Mouse (Mus musculus) retina, postnatal 1 day (tissue): ENCODE data around the gene Klk1b4.
"Not testable (repeated sequence)": the region's sequence is repeated elsewhere in the genome, so short reads cannot be mapped to it uniquely, and the experiment has no call there.

Experiments used
- DNase-seq: peaks from one replicate; pipeline ENCODE4 v3.0.0-alpha.2; 2012

The Klk1b4 gene

DNA sequence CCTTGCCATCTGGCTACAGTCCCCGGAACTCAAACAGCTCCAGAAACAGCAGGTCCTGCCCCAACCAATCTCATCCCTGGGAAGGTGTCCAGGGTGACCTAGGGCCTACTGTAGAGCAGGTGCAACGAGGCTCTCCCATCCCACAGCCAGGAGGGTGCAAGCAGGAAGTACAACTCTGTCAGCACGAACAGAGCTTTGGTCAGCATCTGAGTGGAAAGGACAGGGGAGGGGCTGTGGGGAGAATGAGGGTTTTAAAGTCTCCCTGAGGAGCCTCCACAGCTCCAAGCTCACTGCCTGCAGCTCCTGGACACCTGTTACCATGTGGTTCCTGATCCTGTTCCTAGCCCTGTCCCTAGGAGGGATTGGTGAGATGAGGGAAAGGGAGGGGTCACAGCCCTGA, at the start of gene Klk1b4:
TSS of gene Klk1b4 (plus strand) at position 301 of the 400 bp plus-strand sequence.
- not testable (repeated sequence) for DNase-seq

DNA sequence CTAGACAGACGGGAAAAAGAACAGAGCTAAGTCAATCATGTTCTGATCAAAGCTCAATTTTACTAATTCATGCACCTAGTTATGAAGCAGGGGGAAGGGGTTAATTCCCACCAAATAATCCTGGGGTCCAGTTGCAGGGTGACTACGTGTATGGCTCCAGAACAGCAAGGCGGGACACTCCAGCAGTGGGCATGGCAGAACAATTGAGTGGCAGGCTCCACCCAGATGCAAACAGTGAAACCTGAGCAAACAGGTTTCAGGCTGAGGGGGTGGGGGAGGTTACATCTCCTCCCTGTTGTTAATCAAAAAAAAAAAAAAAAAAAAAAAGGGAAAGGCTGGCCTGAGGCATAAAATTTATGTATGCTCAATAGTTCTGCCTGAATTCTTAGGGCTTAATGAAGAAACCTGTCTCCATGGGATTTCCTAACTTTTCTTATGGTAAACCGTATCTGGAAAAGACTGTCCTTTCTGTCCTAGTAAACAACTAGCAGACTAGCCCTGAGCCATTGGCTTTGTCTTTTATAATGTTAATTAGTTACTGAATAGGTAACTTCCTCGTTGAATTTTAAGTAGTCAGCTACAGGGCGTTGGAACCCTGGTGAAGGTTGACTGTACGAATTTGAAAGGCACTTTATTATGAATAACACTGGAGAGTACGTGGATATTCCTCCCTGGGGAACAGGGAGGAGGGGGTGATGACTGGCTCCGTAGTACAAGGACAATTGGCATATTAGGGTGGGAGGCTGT, 27.8 kb upstream of the Klk1b4 start:
- DNase-seq: no peak

DNA sequence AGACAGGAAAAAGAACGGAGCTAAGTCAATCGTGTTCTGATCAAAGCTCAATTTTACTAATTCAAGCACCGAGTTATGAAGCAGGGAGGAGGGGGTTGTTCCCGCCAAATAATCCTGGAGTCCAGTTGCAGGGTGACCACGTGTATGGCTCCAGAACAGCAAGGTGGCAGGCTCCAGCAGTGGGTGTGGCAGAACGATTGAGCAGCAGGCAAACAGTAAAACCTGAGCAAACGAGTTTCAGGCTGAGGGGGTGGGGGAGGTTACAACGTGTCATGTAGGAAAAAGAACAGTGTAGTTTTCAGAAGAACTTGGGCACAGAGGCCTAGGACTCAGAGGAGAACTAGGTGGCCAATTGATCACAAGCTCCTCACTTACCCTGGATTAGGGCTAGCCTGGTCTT, 20.7 kb upstream of the Klk1b4 start:
- DNase-seq: not testable (repeated sequence)

DNA sequence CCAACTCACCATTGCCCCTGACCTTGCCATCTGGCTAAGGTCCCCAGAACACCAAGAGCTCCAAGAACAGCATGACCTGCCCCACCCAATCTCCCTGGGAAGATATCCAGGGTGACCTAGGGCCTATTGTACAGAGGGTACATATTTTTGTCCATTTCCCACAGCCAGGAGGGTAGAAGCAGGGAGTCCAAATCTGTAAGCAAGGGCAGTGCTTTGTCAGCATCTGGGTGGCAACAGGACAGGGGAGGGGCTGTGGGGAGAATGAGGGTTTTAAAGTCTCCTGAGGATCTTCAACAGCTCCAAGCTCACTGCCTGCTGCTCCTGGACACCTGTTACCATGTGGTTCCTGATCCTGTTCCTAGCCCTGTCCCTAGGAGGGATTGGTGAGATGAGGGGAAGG, 19.3 kb upstream of the Klk1b4 start, which contains the start of gene Klk1b24:
TSS of gene Klk1b24 (plus strand) at position 301 of the 400 bp plus-strand sequence.
- not testable (repeated sequence) for DNase-seq

DNA sequence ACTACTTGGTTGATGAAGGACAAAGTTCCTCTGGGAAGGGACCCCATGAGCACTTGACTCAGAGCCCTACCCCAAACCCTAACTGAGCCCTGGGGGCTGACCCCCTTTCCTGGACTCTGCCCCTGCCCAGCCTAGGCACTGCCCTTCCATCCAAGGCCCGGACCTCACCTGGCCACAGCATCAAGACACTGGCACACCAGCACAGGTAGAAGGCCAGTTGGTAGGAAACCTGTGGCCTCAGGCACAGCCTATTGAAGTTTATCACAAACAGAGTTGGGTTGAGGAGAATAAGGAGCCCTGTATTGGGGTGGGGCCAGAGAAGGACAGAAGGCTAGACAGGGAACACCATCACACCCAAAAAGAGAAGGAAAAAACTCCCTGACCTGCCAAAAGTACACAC, 13.8 kb upstream of the Klk1b4 start:
- not testable (repeated sequence) for DNase-seq

DNA sequence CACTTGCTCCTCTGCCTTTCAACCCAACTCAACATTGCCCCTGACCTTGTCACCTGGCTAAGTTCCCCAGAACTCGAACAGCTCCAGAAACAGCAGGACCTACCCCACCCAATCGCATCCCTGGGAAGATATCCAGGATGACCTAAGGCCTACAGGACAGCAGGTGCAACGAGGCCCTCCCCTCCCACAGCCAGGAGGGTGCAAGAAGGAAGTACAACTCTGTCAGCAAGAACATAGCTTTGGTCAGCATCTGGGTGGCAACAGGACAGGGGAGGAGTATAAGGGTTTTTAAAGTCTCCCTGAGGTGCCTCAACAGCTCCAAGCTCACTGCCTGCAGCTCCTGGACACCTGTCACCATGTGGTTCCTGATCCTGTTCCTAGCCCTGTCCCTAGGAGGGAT, 9.3 kb upstream of the Klk1b4 start, which contains the start of gene Klk1b3:
TSS of gene Klk1b3 (plus strand) at position 301 of the 400 bp plus-strand sequence.
- DNase-seq: no peak

DNA sequence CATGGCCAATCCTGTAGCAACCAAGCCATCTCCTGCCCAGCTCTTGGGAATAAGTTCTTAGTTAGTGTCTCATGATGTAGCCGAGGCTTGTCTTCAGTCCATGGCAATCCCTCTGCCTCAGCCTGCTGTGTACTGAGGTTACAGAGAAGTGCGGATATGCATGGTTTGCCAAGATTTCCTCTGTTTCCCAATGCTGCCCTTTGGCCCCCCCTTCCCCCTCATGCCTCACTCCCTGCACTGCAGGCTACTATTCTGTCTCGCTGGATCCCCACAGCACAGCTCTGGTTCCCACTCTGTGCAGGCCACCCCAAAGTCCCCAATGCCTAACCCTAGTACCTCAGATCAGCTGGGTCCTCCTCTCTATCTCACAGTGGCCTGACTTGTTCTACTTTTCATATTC, 1.1 kb downstream of the Klk1b4 start:
- no peak for DNase-seq

DNA sequence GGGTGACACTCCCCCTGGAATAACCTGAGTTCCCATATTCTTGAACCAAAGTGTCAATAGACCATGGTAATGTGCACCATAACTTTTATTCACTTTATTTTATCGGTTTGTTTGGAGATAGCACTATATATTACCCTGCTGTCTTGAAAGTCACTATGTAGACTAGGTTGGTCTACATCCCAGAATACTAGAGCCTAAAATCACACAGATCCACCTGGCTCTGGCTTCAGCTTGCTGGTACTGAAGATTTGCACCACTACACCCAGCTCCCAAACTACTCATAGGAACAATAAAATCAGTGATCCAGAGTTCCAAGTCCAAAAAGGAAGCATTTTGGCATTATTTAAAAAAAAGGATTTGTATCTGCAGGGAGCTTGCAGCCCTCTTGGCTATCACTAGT, 8.4 kb downstream of the Klk1b4 start, which contains the start of gene Klk1b5:
TSS of gene Klk1b5 (plus strand) at position 301 of the 400 bp plus-strand sequence.
- DNase-seq: no peak

DNA sequence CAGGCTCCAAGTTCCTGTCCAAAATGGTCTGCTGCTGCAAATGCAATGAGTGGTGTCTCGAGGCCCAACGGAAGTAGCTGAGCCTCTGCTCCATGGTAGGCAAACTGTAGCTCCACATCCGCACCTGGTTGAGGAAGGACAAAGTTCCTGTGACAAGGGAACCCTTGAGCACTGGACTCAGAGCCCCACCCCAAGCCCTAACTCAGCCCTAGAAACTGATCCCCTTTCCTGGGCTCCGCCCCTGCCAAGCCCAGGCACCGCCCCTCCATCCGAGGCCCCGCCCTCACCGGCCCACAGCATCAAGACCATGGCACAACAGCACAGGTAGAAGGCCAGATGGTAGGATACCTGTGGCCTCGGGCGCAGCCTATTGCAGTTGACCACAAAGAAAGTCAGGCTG, 14.4 kb downstream of the Klk1b4 start:
- DNase-seq: not testable (repeated sequence)

DNA sequence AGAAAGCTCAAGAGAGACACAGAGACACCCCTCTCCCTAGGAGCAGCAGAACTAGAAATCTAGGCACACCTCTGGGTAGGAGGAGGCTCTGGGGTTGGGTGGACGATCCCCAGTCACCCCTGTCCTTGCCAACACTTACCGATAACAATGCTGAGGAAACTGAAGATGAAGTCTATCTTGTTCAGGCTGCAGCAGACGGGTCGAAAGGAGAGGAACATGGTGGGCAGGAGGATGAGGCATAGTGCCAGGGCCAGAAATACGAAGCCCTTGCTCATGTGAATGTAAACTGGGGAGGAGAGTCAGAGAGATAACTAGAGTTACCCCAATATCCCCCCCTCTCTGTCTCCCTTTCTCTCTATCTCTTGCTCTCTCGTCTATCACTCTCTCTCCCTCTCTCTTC, 15.1 kb downstream of the Klk1b4 start:
- DNase-seq: not testable (repeated sequence)

DNA sequence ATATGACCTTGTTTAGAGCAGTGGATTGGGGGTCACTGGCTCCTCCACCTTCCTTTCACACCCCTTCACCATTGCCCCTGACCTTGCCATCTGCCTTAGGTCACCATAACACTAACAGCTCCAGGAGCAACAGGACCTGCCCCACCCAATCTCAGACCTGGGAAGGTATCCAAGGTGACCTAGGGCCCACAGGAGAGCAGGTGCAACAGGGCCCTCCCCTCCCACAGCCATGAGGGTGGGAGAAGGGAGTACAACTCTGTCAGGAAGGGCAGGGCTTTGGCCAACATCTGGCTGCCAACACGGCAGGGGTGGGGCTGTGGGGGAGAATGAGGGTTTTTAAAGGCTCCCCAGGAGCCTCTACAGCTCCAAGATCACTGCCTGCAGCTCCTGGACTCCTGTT, 17.8 kb downstream of the Klk1b4 start, which contains the start of gene Klk1:
TSS of gene Klk1 (plus strand) at position 285 of the 400 bp plus-strand sequence.
- no peak for DNase-seq

DNA sequence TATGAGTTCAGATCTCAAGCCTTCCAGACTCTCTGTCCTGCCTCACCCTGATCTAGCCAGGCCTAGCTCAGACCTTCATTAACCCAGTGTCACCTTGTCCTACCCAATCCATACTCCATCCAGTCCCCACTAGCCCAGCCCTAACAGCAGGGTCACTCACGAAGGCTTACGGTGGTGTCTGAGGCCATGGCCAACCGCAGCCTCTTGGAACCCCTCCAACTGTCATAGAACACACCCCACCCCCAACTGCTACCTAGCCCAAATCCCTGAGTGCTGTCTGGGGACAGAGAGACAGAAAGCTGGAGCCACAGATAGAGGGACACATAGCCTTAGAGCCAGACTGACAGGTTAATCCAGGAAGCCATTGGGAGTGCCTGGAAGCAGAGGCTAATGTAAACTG, 28.7 kb downstream of the Klk1b4 start, which contains the start of gene Gm36864:
TSS of gene Gm36864 (plus strand) at position 269 of the 400 bp plus-strand sequence.
- DNase-seq: no peak

DNA sequence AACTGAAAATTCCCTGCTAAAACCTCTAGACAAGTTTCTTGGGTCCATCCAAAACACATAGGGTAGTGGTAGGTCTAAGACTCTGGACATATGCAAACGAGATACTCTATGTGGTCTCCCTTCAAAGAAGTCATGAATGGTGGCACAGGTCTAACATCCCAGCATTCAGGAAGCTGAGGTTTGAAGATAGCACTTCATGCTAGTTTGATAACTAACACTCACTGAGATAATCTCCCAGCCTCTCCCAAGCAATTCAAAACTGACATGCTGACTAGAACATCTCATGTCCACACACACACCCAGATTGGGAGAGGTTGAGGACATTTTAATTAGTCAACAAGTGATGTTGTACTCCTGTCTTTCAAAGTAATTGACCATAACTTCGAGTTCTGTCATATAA, 32.7 kb downstream of the Klk1b4 start:
- DNase-seq: no peak

DNA sequence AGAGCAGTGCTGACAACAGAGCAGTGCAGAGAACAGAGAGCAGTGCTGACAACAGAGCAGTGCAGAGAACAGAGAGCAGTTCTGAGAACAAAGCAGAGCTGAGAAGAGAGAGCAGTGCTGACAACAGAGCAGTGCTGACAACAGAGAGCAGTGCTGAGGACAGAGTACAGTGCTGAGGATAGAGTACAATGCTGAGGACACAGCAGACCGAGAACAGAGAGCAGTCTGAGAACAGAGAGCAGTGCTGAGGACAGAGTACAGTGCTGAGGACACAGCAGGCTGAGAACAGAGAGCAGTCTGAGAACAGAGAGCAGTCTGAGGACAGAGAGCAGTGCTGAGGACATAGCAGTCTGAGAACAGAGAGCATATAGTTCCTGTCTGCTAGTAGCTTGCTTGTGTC, 33.5 kb downstream of the Klk1b4 start:
- no peak for DNase-seq

DNA sequence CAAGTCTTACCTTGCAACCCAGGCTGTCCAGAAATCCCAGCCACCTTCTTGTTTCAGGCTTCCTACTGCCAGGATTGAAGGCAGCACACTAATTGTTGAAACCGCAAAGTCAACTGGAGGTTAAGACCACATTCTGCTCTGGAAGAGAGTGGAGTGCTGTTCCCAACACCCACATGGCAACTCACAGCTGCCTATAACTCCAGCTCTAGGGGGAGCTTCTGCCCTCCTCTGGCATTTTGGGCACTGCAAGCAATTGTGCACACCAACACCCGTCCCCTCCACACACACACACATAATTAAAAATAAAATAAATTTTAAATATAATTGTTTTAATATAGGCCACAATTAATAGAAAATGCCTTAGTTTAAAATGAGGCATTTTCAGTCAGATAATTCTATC, 33.9 kb downstream of the Klk1b4 start:
- DNase-seq: no peak

DNA sequence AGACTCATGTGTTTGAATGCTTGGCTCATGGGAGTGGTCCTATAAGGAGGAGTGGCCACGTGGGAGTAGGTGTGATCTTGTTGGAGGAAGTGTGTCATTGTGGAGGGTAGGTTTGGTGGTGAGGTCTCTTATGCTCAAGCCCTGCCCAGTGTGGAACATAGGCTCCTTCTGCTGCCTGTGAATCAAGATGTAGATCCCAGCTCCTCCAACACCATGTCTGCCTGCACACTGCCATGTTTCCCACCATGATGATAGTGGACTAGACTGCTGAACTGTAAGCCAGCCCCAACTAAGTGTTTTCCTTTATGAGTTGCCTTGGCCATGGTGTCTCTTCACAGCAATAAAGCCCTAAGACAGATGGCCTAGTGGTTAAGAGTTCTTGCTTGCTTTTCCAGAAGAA, 36.8 kb downstream of the Klk1b4 start:
- DNase-seq: no peak

DNA sequence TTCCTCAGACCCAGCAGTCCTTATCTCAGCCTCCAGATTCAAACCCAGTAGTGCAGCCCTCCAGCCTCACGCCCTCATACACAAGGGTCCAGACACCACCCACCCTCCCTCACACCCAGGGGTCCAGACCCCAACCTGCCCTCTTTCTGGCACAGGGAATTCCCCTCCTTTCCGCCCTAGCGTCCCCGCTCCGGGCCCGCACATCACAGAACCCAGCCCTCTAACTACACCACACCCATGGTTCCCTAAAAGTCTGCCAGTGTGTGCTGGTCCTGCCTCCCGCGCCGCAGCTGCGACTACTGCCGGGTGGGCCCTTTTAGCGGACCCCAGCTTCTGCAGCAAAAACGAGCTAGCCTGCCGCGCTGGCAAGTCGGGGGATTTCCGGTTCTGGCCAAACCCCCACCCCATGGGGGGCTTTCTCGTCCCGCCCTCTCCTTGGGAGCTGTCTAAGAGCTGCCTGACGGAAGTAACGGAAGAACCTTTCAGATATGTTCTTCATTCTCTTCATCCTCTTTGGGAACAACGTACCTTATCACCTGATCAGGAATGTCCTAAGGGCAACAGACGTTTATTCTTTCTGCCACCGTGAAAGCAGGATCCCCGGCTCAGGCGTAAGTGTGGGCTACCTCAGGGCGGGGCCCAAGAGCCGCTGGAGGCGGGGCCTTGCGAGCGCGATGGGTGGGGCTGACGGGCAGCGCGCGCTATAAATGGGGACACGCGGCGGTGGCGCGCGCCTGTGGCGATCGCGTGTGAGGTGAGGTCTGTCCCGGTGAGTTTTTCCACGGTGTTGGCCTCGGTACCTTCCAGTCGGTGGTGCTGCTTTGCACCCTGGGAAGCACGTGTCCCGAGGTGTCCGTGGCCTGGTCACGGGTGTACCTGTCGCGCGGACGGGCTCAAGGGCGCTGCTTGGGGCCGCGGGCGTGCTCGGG, 39.1 kb downstream of the Klk1b4 start, which contains the start of the genes 1700028J19Rik and 2410002F23Rik:
TSS of gene 1700028J19Rik (minus strand) at position 641 of the 929 bp plus-strand sequence.
TSS of gene 2410002F23Rik (plus strand) at position 668 of the 929 bp plus-strand sequence.
- DNase-seq: peak; percentile 95

DNA sequence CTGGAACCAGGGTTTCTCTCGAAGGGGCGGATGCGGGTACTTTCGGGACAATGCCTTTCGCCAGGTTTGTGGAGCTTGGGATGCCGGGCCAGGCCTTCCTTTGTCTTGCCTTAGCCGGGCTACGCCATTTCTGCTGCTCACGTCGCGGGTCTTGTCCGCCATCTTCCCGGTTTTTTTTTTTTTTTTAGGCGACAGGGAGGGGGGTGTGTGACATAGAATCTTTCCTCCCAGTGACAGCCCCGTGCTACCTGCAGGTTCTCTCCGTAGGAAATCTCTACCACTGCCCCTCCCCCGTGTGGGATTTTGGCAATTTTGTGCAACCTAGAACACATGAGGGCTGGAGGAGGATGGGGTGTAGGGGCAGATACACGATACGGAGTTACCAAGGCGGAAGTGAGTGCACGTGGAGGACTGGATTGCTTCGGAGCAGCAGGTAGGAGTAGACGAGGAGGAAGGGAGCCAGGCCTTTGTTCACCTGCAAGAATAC, 39.8 kb downstream of the Klk1b4 start:
- peak; percentile 85 for DNase-seq

DNA sequence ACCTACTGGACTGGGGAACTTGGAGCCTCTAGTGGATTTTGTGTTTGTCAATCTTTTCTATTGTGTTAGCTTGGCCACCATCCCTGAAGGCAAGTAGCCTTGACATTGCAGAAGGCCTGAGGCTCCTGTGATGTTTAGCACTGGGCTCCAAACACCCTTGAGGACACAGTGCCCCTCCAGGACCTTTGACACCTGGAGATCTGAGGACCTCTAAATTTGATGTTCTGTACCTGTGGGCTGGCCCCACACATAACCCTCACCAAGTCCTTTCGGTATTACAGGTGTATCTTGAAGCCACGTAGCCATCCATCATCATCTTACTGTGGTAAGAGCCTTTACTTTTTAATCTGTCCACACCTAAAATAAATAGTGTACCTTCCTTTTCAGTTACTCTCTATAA, 40.7 kb downstream of the Klk1b4 start:
- no peak for DNase-seq

DNA sequence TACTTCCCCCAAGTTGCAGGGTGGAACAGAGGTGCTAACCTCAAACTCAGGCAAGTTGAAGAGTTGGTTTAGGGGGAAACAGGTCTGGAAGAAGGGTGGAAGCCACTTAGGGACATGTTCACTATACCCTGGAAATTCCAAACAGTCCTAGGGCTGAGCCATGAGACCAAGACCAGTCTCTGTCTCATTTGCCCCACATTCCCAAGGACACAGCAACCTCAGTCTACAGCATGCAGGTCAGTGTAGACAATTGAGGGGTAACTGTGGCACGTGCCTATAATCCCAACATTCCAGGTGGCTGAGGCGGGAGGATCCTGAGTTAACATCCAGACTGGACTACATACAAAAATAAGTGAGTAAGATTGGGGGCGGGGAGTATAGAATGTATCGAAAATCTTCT, 42.0 kb downstream of the Klk1b4 start:
- DNase-seq: no peak

DNA sequence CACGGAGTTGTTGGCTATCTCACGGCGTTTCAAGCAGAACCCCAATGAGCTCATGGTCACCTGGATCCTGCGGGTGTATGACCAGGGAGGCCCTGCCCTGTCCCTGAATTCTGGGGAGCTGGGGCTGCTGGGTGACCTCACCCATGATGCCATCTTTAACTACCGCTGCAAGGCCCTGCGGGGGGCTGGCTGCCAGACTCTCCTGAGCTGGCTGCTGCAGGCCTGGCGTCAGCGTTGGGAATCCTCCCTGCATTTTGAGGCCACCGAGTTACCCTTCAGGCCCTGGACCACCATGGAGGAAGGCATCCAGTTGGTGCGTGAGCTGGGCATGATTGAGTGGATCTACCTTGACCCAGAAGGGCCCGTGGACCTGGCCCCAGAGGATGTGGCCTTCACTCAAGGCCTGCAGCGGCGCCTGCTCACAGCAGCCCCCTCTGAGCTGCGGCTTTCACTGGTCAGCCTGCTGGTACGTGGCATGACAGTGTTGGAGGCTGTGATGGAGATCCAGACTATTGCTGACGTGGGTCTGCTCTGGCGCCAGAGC, 43.6 kb downstream of the Klk1b4 start:
- DNase-seq: not testable (repeated sequence)

DNA sequence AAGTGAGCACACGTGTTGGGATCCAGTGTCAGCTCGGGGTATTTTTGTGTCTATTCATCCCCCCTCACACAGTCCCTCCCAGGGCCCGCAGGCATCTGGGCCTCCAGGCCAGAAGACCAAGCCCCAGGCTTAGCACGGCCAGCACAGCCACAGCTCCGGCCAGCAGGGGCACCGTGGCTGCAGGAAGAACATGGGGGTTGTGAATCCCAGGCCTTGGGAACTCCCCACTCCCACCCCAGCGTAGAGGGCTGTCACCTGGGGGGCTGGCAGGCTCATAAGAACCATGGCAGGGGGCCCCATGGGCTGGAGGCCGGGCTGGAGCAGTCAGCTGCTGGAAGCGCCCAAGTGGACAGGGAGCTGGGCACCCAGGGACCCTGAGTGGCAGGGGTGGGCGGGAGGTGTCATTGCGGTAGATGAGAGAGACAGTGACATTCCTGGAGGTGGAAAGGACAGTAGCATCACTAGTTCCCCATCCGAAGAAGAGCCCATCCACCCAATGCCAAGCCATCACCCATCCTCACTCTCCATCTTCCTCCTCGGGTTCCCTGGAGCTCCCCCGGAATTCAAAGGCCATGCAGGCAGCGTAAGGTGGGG, 45.9 kb downstream of the Klk1b4 start:
- DNase-seq: no peak
